Mouse (Mus musculus): ENCODE data around the gene Abl1. TPM values are rescaled to one million over a fixed set of nuclear protein-coding genes. Genes with fewer than 3 reads are reported as not detected.

Gene Abl1
- total and polyA plus RNA-seq, 3 experiments, result 9.8 to 22.4 (median 15.2) TPM

DNA sequence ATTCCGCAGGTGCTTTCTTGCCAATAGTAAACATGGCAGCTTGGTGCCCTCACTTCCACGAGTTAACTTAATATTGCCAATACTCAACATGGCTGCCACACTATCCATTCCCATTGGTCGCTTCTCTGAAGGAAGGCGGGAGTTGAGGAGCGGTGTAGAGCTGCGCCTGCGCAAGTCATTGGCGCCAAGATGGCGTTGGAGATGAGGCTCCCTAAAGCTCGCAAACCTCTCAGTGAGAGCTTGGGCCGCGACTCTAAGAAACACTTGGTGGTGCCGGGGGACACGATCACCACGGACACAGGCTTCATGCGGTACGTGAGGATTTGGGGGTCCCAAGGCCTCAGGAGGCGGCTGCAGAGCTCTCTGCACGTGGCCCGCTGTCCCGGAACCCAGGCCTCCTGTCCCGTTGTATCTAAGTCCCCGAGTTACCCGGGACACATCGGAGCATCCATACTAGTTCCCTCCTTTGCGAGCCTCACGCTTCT lies 17.6 kb upstream of the Abl1 start, which contains the start of gene Exosc2:
TSS of gene Exosc2 (plus strand) at position 165 of the 485 bp plus-strand sequence.
- H3K27ac ChIP-seq (ENCODE audit: insufficient read depth, low read depth), result 0 out of 2 replicates have a peak within 1 kb of the TSS, but pooled peaks have one; percentile 27
- dilution Hi-C loops (cut with MboI; ENCODE audit: extremely low pct_ligation_motif_present, extremely low pct_unique_long_range_greater_than_20kb, low sequenced_read_pairs), result no loop called here
- TF ChIP-seq KAT2A (IDR thresholded peaks at IDR 0.05; ENCODE audit: insufficient replicate concordance, low read length) (peak; percentile 84; the same call in 1 of the 2 replicates), CTCF (conservative IDR thresholded peaks at IDR 0.05 in 1 of 2, IDR thresholded peaks at IDR 0.05 in 1 of 2; ENCODE audit: low read depth in 2 of 2, low read length in 2 of 2) (no peak), CHD2 (IDR thresholded peaks at IDR 0.05; ENCODE audit: low read length) (peak; percentile 50; the same call in 1 of the 2 replicates), UBTF (IDR thresholded peaks at IDR 0.05; ENCODE audit: low read depth, low read length) (peak; percentile 72), E2F4 (IDR thresholded peaks at IDR 0.05; ENCODE audit: insufficient replicate concordance, low read depth, low read length) (peak; percentile 95; the same call in 1 of the 2 replicates), USF1 (IDR thresholded peaks at IDR 0.05; ENCODE audit: low read depth, low read length) (no peak), NELFE (IDR thresholded peaks at IDR 0.05; ENCODE audit: low read depth, low read length) (peak; percentile 96), IRF4 (IDR thresholded peaks at IDR 0.05; ENCODE audit: low read depth, low read length) (no peak), MEF2A (IDR thresholded peaks at IDR 0.05; ENCODE audit: borderline replicate concordance, low read depth, low read length) (peak; percentile 26; the same call in 1 of the 2 replicates), ELF1 (IDR thresholded peaks at IDR 0.05; ENCODE audit: low read depth, low read length) (peak; percentile 67; the same call in 1 of the 2 replicates), MAZ (IDR thresholded peaks at IDR 0.05; ENCODE audit: low read depth, low read length) (no peak), SMC3 (IDR thresholded peaks at IDR 0.05; ENCODE audit: low read depth, low read length) (no peak), POLR2AphosphoS2 (IDR thresholded peaks at IDR 0.05; ENCODE audit: low read depth, low read length) (peak; percentile 90; the same call in 1 of the 2 replicates), PAX5 (IDR thresholded peaks at IDR 0.05; ENCODE audit: low read length) (no peak), SIN3A (IDR thresholded peaks at IDR 0.05; ENCODE audit: low read length) (peak; percentile 71; the same call in 1 of the 2 replicates), HCFC1 (IDR thresholded peaks at IDR 0.05; ENCODE audit: low read depth, low read length) (peak; percentile 94), EP300 (IDR thresholded peaks at IDR 0.05; ENCODE audit: low read length) (no peak), MYC (IDR thresholded peaks at IDR 0.05; ENCODE audit: low read depth, low read length) (peak; percentile 97), ZNF384 (IDR thresholded peaks at IDR 0.05; ENCODE audit: low read depth, low read length) (no peak), TBP (conservative IDR thresholded peaks at IDR 0.05; ENCODE audit: low read depth, low read length) (peak; percentile 92), MAX (IDR thresholded peaks at IDR 0.05; ENCODE audit: low read length) (peak; percentile 95), RCOR1 (conservative IDR thresholded peaks at IDR 0.05; ENCODE audit: low read depth, low read length) (peak; percentile 99), CHD1 (IDR thresholded peaks at IDR 0.05; ENCODE audit: low read depth, low read length) (no peak), USF2 (conservative IDR thresholded peaks at IDR 0.05; ENCODE audit: low read depth, low read length) (no peak; the same call in 1 of the 2 replicates), ZMIZ1 (IDR thresholded peaks at IDR 0.05; ENCODE audit: low read depth, low read length) (peak; percentile 91), GABPA (IDR thresholded peaks at IDR 0.05; ENCODE audit: insufficient replicate concordance, low read depth, low read length) (peak; percentile 14; the same call in 1 of the 2 replicates), ETS1 (conservative IDR thresholded peaks at IDR 0.05; ENCODE audit: low read depth, low read length) (no peak), NRF1 (IDR thresholded peaks at IDR 0.05; ENCODE audit: low read depth, low read length) (peak; percentile 96), RAD21 (IDR thresholded peaks at IDR 0.05; ENCODE audit: low read depth, low read length) (no peak), JUN (IDR thresholded peaks at IDR 0.05; ENCODE audit: insufficient read depth, low read depth, low read length) (no peak), MXI1 (IDR thresholded peaks at IDR 0.05; ENCODE audit: low read depth, low read length) (peak; percentile 98), ZC3H11A (IDR thresholded peaks at IDR 0.05; ENCODE audit: low read depth, low read length) (no peak), MAFK (IDR thresholded peaks at IDR 0.05; ENCODE audit: insufficient replicate concordance, low read length) (no peak), ZKSCAN1 (IDR thresholded peaks at IDR 0.05; ENCODE audit: borderline replicate concordance, low read depth, low read length) (no peak), JUND (conservative IDR thresholded peaks at IDR 0.05; ENCODE audit: low read depth, low read length) (no peak), BHLHE40 (IDR thresholded peaks at IDR 0.05; ENCODE audit: low read depth, low read length) (peak; percentile 50; the same call in 1 of the 2 replicates), POLR2A (IDR thresholded peaks at IDR 0.05; ENCODE audit: low read depth, low read length) (peak; percentile 96), TCF12 (IDR thresholded peaks at IDR 0.05; ENCODE audit: low read depth, low read length) (peak; percentile 89)

More for the DNA sequence above, 17.6 kb upstream of the Abl1 start, which contains the start of gene Exosc2:
- peak; percentile 98 for DNase-seq (ENCODE audit: extremely low read depth)
- H3K4me3 ChIP-seq (replicated peaks in 1 of 3; ENCODE audit: low read depth in 2 of 3, low read length in 2 of 3, poor library complexity in 1 of 3), result peak within 1 kb of the TSS; percentile 81 to 94 (median 91)
- peak within 1 kb of the TSS; percentile 76 for H3K4me2 ChIP-seq (ENCODE audit: insufficient read depth, low read depth, poor library complexity, severe bottlenecking)
- H3K9me3 ChIP-seq (replicated peaks; ENCODE audit: low read length), result no peaks in the 10 kb centered on the region
- in situ Hi-C loops (cut with MboI; ENCODE audit: low pct_ligation_motif_present, low pct_unique_long_range_greater_than_20kb, low sequenced_read_pairs), result no loop called here
- peak within 1 kb of the TSS; percentile 84 for H3K9ac ChIP-seq (ENCODE audit: insufficient read depth, low read depth)
- no peaks in the 10 kb centered on the region for H3K27me3 ChIP-seq (replicated peaks)
- peaks cover 12 to 44% of the 10 kb centered on the region in 2 experiments for H3K4me1 ChIP-seq (ENCODE audit: control insufficient read depth in 1 of 2, insufficient read depth in 2 of 2)
- peaks cover 25% of the 10 kb centered on the region for H3K79me2 ChIP-seq (replicated peaks; ENCODE audit: control insufficient read depth, extremely low read depth, insufficient read depth, poor library complexity, severe bottlenecking)
- H3K36me3 ChIP-seq (replicated peaks in 1 of 2; ENCODE audit: control insufficient read depth in 1 of 2, insufficient read depth in 1 of 2, low read length in 1 of 2), result peaks cover 34 to 37% of the 10 kb centered on the region in 2 experiments

Measured in CH12.LX (cell line).